Mouse (Mus musculus): Measurements from ENCODE around the gene Kif9. TPM values are rescaled to one million over a fixed set of nuclear protein-coding genes. Genes with fewer than 3 reads are reported as not detected.

Gene Kif9
- total and polyA plus RNA-seq, 3 experiments: 1.1 to 1.8 (median 1.8) TPM

GRCm38 (mm10) chr9:110459145-110459727 lies 17.5 kb upstream of the Kif9 start:
- dilution Hi-C loops (cut with MboI; ENCODE audit: extremely low pct_ligation_motif_present, extremely low pct_unique_long_range_greater_than_20kb, low sequenced_read_pairs) (no loop called here), in situ Hi-C loops (cut with MboI; ENCODE audit: low pct_ligation_motif_present, low pct_unique_long_range_greater_than_20kb, low sequenced_read_pairs) (no loop called here)
- peak overlapping the region in 1 of 3 experiments; percentile 33 for H3K4me3 ChIP-seq (replicated peaks in 1 of 3; ENCODE audit: low read depth in 2 of 3, low read length in 2 of 3, poor library complexity in 1 of 3)
- H3K4me2 ChIP-seq (ENCODE audit: insufficient read depth, low read depth, poor library complexity, severe bottlenecking): peak overlapping the region; percentile 59
- TF ChIP-seq RCOR1 (conservative IDR thresholded peaks at IDR 0.05; ENCODE audit: low read depth, low read length): no peak
- TF ChIP-seq SIN3A (IDR thresholded peaks at IDR 0.05; ENCODE audit: low read length): peak; percentile 65; the same call in 1 of the 2 replicates
- no peak for TF ChIP-seq CHD1 (IDR thresholded peaks at IDR 0.05; ENCODE audit: low read depth, low read length)
- peak; percentile 59 for TF ChIP-seq HCFC1 (IDR thresholded peaks at IDR 0.05; ENCODE audit: low read depth, low read length)
- TF ChIP-seq EP300 (IDR thresholded peaks at IDR 0.05; ENCODE audit: low read length): peak; percentile 73
- TF ChIP-seq TBP (conservative IDR thresholded peaks at IDR 0.05; ENCODE audit: low read depth, low read length): 0 out of 2 replicates have a peak, but pooled peaks have one; percentile 46
- TF ChIP-seq SMC3 (IDR thresholded peaks at IDR 0.05; ENCODE audit: low read depth, low read length): no peak
- peak; percentile 13; the same call in 1 of the 2 replicates for TF ChIP-seq MEF2A (IDR thresholded peaks at IDR 0.05; ENCODE audit: borderline replicate concordance, low read depth, low read length)
- TF ChIP-seq ETS1 (conservative IDR thresholded peaks at IDR 0.05; ENCODE audit: low read depth, low read length): peak; percentile 42
- TF ChIP-seq CHD2 (IDR thresholded peaks at IDR 0.05; ENCODE audit: low read length): 0 out of 2 replicates have a peak, but pooled peaks have one; percentile 41
- TF ChIP-seq E2F4 (IDR thresholded peaks at IDR 0.05; ENCODE audit: insufficient replicate concordance, low read depth, low read length): no peak
- peak; percentile 68; the same call in 1 of the 2 replicates for TF ChIP-seq IRF4 (IDR thresholded peaks at IDR 0.05; ENCODE audit: low read depth, low read length)
- no peak for TF ChIP-seq ZKSCAN1 (IDR thresholded peaks at IDR 0.05; ENCODE audit: borderline replicate concordance, low read depth, low read length)
- TF ChIP-seq TCF12 (IDR thresholded peaks at IDR 0.05; ENCODE audit: low read depth, low read length): peak; percentile 55; the same call in 1 of the 2 replicates
- TF ChIP-seq ZMIZ1 (IDR thresholded peaks at IDR 0.05; ENCODE audit: low read depth, low read length): no peak
- TF ChIP-seq ELF1 (IDR thresholded peaks at IDR 0.05; ENCODE audit: low read depth, low read length): peak; percentile 82
- TF ChIP-seq ZC3H11A (IDR thresholded peaks at IDR 0.05; ENCODE audit: low read depth, low read length): no peak
- peaks cover 32 to 63% of the 10 kb centered on the region in 2 experiments for H3K4me1 ChIP-seq (ENCODE audit: control insufficient read depth in 1 of 2, insufficient read depth in 2 of 2)
- peak overlapping the region; percentile 69 for H3K27ac ChIP-seq (ENCODE audit: insufficient read depth, low read depth)
- H3K9me3 ChIP-seq (replicated peaks; ENCODE audit: low read length): no peaks in the 10 kb centered on the region
- peaks cover 4 to 19% of the 10 kb centered on the region in 2 experiments for H3K36me3 ChIP-seq (replicated peaks in 1 of 2; ENCODE audit: control insufficient read depth in 1 of 2, insufficient read depth in 1 of 2, low read length in 1 of 2)
- no peaks in the 10 kb centered on the region for H3K79me2 ChIP-seq (replicated peaks; ENCODE audit: control insufficient read depth, extremely low read depth, insufficient read depth, poor library complexity, severe bottlenecking)
- H3K9ac ChIP-seq (ENCODE audit: insufficient read depth, low read depth): peak overlapping the region; percentile 43; the same call in 1 of the 2 replicates
- peak; percentile 71 for DNase-seq (ENCODE audit: extremely low read depth)
- no peaks in the 10 kb centered on the region for H3K27me3 ChIP-seq (replicated peaks)

Measured in CH12.LX (cell line).